21 mouse cellular contexts compared by ENCODE assay signal in genomic region chr6:144265752-144266151, GRCm38 (mm10).
A peak's percentile ranks its signal among the peaks of the same experiment; 100 is the strongest.
DNase-seq lines count a peak whose midpoint lies in the region; ATAC-seq lines count a peak whose summit lies in the region.
"Had no signal": no experiment of that assay in that cellular context is flagged by ENCODE, and none has a peak within 500 bp of the region (broad histone marks: within the 10 kb centered on the region; RNA-seq: fewer than 3 reads in every experiment).

No protein-coding gene starts in this region.

- H3K27ac ChIP-seq in midbrain, embryonic 10.5 days (replicated peaks), result 0 out of 2 replicates have a peak overlapping the region, but pooled peaks have one; percentile 28
- H3K27ac ChIP-seq in midbrain, embryonic 13.5 days, result no peak overlapping the region
- H3K27ac ChIP-seq in limb, embryonic 10.5 days, result peak overlapping the region; percentile 93
- H3K27ac ChIP-seq: embryonic facial prominence, embryonic 15.5 days; forebrain, embryonic 13.5 days; heart, embryonic 15.5 days; hindbrain, embryonic 15.5 days had no signal

- H3K36me3 ChIP-seq in midbrain, embryonic 10.5 days, result no peaks in the 10 kb centered on the region
- no peaks in the 10 kb centered on the region for H3K36me3 ChIP-seq in midbrain, embryonic 13.5 days
- no peaks in the 10 kb centered on the region for H3K36me3 ChIP-seq in limb, embryonic 10.5 days
- H3K36me3 ChIP-seq: embryonic facial prominence, embryonic 15.5 days; heart, embryonic 15.5 days; hindbrain, embryonic 15.5 days had no signal

- WGBS in midbrain, embryonic 10.5 days, result 87% methylated on average over 5 of the region's 5 CpGs
- WGBS in midbrain, embryonic 13.5 days, result 87% methylated on average over 5 of the region's 5 CpGs
- 89% methylated on average over 5 of the region's 5 CpGs for WGBS in limb, embryonic 10.5 days

- peaks cover 84% of the 10 kb centered on the region for H3K27me3 ChIP-seq in midbrain, embryonic 10.5 days (ENCODE audit: low read depth, poor library complexity, severe bottlenecking)
- H3K27me3 ChIP-seq in midbrain, embryonic 13.5 days, result peaks cover 14% of the 10 kb centered on the region
- H3K27me3 ChIP-seq in limb, embryonic 10.5 days (ENCODE audit: low read depth, poor library complexity, severe bottlenecking), result no peaks in the 10 kb centered on the region
- H3K27me3 ChIP-seq: CH12.LX; embryonic facial prominence, embryonic 15.5 days; forebrain, embryonic 13.5 days; heart, embryonic 15.5 days; hindbrain, embryonic 15.5 days had no signal

- H3K9me3 ChIP-seq in midbrain, embryonic 10.5 days (replicated peaks), result no peaks in the 10 kb centered on the region
- no peaks in the 10 kb centered on the region for H3K9me3 ChIP-seq in midbrain, embryonic 13.5 days
- no peaks in the 10 kb centered on the region for H3K9me3 ChIP-seq in limb, embryonic 10.5 days (replicated peaks)
- H3K9me3 ChIP-seq: embryonic facial prominence, embryonic 15.5 days; forebrain, embryonic 13.5 days; heart, embryonic 15.5 days; hindbrain, embryonic 15.5 days had no signal

- H3K4me1 ChIP-seq in midbrain, embryonic 10.5 days, result peaks cover 14% of the 10 kb centered on the region
- H3K4me1 ChIP-seq in midbrain, embryonic 13.5 days (replicated peaks), result peaks cover 10% of the 10 kb centered on the region
- H3K4me1 ChIP-seq in limb, embryonic 10.5 days, result peaks cover 36% of the 10 kb centered on the region

- no peak overlapping the region for H3K4me2 ChIP-seq in midbrain, embryonic 13.5 days (replicated peaks)
- H3K4me2 ChIP-seq: embryonic facial prominence, embryonic 15.5 days; forebrain, embryonic 13.5 days; heart, embryonic 15.5 days; hindbrain, embryonic 15.5 days; midbrain, embryonic 11.5 days had no signal

- H3K4me3 ChIP-seq in midbrain, embryonic 10.5 days, result no peak overlapping the region
- no peak overlapping the region for H3K4me3 ChIP-seq in midbrain, embryonic 13.5 days (replicated peaks)
- H3K4me3 ChIP-seq in limb, embryonic 10.5 days, result no peak overlapping the region
- H3K4me3 ChIP-seq: embryonic facial prominence, embryonic 15.5 days; forebrain, embryonic 13.5 days; heart, embryonic 15.5 days; hindbrain, embryonic 15.5 days had no signal

- no peak overlapping the region for H3K9ac ChIP-seq in midbrain, embryonic 13.5 days (replicated peaks)
- H3K9ac ChIP-seq: embryonic facial prominence, embryonic 15.5 days; forebrain, embryonic 13.5 days; heart, embryonic 15.5 days; hindbrain, embryonic 15.5 days; liver, postnatal 0 days had no signal

- no peak for DNase-seq in midbrain, embryonic 10.5 days (ENCODE audit: low spot score)
- DNase-seq in limb, embryonic 10.5 days (ENCODE audit: low spot score), result no peak
- DNase-seq in natural killer cell, adult 2 months (ENCODE audit: low spot score in 2 of 2), result peak; percentile 2 to 10
- no peak for DNase-seq in gastrocnemius, postnatal 25 days
- DNase-seq in ovary, adult 18-20 months (ENCODE audit: low spot score), result no peak
- no peak for DNase-seq in adrenal gland, adult (ENCODE audit: inconsistent age in 2 of 2, low spot score in 1 of 2)
- DNase-seq: cerebellum, adult 9-10 months; kidney, adult 8-10 months; kidney, postnatal 25 days; liver; liver, postnatal 0 days; lung, postnatal 14 days; thymus, postnatal 4 days had no signal

- no peak for ATAC-seq in midbrain, embryonic 13.5 days
- peak; percentile 83 for ATAC-seq in activated CD4-positive, CD25-positive, alpha-beta regulatory T cell, adult 4 months
- ATAC-seq: forebrain, embryonic 13.5 days; liver, postnatal 0 days had no signal

Comparison
In these comparisons a context has a peak if more than half of its experiments do, and no peak if none do; other contexts are left out.
1. DNase-seq: peak in natural killer cell, adult 2 months (2 of 2); none in midbrain, embryonic 10.5 days (single experiment), limb, embryonic 10.5 days (single experiment), gastrocnemius, postnatal 25 days (single experiment), ovary, adult 18-20 months (single experiment) and adrenal gland, adult (0 of 2).